Mouse (Mus musculus): Measurements from ENCODE around the gene Tmem230. TPM values are rescaled to one million over a fixed set of nuclear protein-coding genes. Genes with fewer than 3 reads are reported as not detected.
"Not testable (repeated sequence)": the region's sequence is repeated elsewhere in the genome, so short reads cannot be mapped to it uniquely, and the experiment has no call there.

Tmem230 gene
- 46.2 and 46.4 TPM in 2 replicates for total RNA-seq (2021)
- long read RNA-seq, transcript Tmem230-201 (4 exons, 1,612 nt) = major isoform, 38 of 55 reads
- long read RNA-seq, partial matches to known transcripts = 0 of 55 reads
- long read RNA-seq, other reads (novel, unspliced or antisense) = 12 of 55 reads

- peak; percentile 92 for DNase-seq
Measured at GRCm38 (mm10) chr2:132247539-132248313, at the start of gene Tmem230. Gene Tmem230, minus strand, starts transcription at chr2:132247807.

- DNase-seq = no peak
Measured at GRCm38 (mm10) chr2:132293694-132294450, 46.3 kb upstream of the Tmem230 start.

DNA sequence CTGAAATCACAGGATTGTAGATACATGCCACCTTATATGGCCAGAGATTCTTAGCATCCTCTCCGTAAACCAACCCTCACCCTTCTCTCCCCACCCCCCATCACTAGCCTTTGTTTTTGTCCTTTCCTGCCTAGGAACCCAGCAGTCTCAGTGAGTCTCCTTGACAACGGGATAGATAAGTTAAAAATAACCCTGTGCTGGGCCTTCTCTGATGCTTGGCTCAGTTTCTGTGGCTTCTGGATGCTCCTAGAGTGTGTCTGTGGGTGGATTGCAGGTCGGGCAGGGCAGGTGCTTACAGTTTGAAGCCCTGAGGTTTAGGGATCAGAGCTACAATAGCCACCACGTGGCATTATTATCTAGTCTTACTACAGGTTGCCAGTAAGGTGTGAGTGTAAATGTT lies 44.5 kb upstream of the Tmem230 start:
- DNase-seq = no peak

GRCm38 (mm10) chr2:132291265-132291664 lies 43.7 kb upstream of the Tmem230 start:
- no peak for DNase-seq

GRCm38 (mm10) chr2:132290808-132291207 lies 43.2 kb upstream of the Tmem230 start:
- DNase-seq = no peak

GRCm38 (mm10) chr2:132289213-132289612 lies 41.6 kb upstream of the Tmem230 start:
- DNase-seq = not testable (repeated sequence)

DNA sequence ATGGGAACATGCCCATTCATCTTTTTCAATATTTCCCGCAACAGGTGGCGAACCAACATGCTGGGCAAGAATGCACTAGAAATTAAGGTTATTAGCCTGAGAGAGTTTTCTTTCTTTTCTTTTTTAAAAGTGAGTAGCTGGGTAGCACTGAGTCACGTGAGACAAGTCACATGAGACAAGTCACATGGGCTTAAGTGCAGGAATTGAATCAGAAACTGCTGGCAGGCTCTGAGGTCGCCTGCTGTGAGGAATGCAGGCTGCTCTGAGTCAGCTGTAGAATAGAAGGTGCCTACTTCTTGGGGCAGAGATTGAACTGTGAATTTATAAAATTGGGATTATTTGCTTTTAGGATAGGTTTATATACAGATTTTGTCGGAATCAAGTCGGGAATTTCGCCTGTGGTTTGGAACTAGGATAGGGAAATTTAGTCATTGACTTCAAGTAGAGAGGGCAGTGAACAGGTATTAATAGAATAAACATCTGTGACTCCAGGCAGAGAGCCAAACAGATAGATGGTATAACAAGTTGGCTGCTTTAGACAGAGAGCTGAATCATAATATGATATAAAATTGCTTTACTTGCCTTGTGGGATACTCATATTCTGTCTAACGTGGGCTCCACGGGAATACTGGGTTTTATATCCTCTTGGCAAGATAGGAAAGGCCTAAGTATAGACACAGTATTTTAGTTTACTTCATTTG lies 38.9 kb upstream of the Tmem230 start:
- DNase-seq = no peak

GRCm38 (mm10) chr2:132285722-132286121 lies 38.1 kb upstream of the Tmem230 start:
- not testable (repeated sequence) for DNase-seq

- DNase-seq = peak; percentile 21
Measured at GRCm38 (mm10) chr2:132284492-132285139, 37.0 kb upstream of the Tmem230 start.

- DNase-seq = no peak
Measured at GRCm38 (mm10) chr2:132283236-132284070, 35.8 kb upstream of the Tmem230 start.

GRCm38 (mm10) chr2:132282453-132283174 lies 35.0 kb upstream of the Tmem230 start:
- no peak for DNase-seq

DNA sequence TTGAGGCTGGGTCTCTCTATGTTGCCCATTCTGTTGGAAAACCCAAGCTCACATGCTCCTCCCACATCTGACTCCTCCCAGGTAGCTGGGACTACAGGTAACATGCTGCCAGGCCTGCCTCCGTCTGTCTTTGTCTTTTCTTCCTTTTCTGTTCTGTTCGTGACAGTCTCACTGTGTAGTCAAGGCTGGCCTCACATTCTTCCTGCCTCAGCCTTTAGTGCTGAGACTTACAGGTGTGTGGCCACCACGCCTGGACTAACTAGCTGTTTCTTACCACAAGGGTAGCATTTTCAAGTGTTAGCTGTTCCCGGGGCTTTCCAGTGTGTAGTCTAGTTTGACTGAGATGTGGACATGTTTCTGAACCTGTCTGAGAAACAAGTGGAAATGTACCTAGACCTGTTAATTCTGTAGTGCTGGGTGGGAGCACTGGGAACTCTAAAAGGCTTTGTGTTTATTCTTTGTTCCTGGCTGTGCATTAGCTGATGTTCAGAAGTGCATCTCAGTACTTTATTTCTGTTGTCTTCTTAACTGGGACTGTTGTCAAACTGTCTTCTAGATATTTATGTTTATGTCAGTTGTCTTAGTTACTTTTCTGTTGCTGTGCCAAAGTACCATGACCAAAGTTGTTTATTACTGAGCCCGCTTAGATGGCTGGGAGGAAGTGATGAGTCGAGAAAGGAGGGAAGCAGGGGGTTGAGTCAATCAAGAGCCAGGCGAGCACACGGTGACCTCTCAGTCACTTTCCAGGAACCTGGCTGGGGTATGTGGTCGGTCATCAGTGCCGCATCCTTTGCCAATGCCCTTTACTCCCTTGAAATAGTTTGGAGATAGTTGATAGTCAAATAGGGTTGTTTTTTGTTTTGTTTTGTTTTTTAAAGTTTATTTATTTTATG lies 34.2 kb upstream of the Tmem230 start:
- DNase-seq = no peak

GRCm38 (mm10) chr2:132280518-132281120 lies 33.0 kb upstream of the Tmem230 start:
- no peak for DNase-seq

- no peak for DNase-seq
Measured at GRCm38 (mm10) chr2:132279978-132280377, 32.4 kb upstream of the Tmem230 start.

DNA sequence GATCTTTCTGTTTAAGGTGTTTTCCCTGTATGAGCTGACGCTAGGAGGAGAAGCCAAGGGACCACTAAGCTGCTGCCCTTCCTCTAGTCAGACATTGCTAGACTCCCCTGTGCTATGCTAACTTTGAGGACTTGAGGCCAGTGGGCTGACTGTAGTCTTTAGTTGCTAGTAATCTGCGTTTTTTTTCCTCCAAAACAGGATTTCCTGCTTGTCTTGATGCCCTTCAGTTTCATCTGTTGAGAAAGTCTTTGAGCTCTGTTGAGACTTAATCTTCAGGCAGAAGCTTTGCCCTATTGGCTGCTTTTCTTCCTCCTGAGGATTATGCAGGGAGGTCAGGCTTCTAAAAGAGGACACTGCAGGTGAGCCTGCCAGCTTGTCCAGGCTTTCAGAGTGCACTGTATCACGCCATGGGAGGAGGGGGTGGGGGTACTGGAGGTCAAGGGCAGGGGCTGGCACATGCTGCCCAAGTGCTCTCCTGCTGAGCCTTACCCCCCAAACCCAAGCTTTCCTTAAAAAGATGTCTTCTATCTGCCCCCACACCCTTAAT lies 31.8 kb upstream of the Tmem230 start:
- no peak for DNase-seq

DNA sequence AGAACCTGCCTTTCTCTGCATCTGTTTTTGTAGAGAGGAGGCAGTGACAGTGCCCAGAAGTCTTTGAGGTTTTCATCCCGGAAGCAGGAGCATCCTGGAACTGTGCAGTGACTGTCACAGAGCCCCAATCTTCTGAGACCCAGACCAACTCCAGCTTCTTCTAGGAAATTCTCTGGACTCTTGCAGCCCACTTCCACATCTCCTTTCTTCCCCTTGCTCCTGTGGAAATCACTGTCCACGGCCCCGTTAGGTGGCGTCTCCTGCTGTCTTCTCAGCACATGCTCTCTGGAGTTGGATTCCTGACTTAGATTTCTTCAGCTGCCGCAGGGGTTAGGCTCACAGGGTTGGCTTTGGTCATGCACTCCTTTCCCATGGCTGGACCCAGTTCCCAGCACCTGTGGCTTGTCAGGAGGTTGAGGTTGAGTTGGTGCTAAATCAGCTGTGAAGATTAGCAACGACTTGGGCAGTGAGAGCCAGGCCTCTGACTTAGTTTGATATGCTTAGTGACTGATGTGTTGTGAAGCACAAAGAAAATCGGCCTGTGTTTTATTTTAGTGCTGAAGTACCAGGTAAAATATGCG lies 30.8 kb upstream of the Tmem230 start:
- no peak for DNase-seq

DNA sequence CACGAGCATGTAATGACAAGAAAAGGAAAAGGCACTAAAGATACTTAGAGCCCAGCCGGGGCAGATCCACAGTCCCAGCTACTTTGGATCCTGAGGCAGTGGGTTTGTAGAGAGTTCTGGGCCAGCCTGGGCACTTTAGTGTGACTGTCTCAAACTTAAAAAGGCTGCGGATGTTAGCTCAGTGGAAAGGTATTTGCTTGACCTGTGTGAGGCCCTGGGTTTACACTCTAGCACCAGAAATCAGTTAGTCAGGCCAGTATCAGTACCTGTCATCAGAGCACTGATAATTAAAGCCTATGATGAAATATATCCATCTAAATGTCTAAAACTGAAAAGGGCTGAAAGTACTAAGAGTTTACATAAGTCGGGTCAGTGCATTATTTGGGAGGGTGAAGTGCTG lies 28.6 kb upstream of the Tmem230 start:
- no peak for DNase-seq

- no peak for DNase-seq
Measured at GRCm38 (mm10) chr2:132275527-132275926, 27.9 kb upstream of the Tmem230 start.
